Mouse (Mus musculus) right cerebral cortex, postnatal 14 days (tissue): ENCODE results near the gene Parp11.
A peak's percentile ranks its signal among the peaks of the same experiment; 100 is the strongest.
"Not testable (repeated sequence)": the region's sequence is repeated elsewhere in the genome, so short reads cannot be mapped to it uniquely, and the experiment has no call there.

Experiments used
- DNase-seq: peaks from one replicate; pipeline ENCODE4 v3.0.0; 2022

Parp11 gene

DNA sequence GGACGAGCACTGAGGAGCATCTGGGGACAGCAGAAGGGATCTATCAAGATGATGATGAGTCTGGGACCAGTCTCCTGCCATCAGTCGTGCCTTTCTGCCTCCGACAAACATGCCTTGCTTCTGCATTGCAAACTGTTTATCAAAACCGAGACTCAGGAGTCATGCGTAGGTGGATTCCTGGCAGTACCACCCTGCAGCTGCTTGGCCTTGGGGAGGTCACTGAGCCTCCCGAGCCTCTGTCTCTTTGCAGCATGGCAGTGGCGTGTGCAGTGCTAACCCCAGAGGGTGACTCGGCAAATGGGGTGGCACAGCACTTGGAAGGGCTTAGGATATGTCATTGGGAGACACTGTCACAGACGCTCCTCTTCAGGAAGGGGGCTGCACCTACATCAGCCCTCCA is 53.5 kb downstream of the Parp11 start:
- DNase-seq: no peak

- no peak for DNase-seq
These were observed 54.2 kb downstream of the Parp11 start for GRCm38 (mm10) chr6:127500806-127501205.

DNA sequence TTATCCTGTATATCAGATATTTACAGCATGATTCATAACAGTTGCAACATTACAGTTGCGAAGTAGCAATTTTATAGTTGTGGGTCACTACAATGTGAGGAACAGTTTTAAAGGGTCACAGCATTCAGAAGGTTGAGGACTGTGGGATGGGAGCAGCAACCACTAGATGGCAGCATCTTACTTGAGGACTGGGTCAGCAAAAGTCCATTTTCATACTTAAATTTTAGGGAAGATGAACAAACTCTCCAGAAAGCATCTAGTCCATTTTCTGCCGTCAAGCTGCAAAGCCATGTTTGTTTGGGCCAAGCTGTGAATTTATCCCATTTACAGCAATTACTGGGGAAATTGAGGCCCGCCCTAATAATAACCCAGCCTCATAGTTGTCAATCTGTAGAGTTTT is 55.9 kb downstream of the Parp11 start:
- DNase-seq: peak; percentile 62

DNA sequence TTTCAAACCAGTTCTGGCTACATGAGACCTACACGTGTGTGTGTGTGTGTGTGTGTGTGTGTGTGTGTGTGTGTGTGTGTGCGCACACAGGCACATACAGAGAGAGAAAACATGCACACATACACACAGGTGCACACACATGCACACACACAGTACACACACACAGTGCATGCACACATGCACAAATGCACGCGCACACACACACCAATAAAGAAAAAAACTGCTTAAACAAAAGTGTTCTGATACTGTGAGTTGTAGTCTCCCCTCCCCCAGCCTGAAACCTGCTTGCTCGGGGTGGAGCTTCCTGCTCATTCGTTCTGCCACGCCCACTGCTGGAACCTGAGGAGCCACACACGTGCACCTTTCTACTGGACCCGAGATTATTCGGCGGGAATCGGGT is 67.1 kb downstream of the Parp11 start:
- DNase-seq: not testable (repeated sequence)

- DNase-seq: no peak
These were observed 74.5 kb downstream of the Parp11 start for GRCm38 (mm10) chr6:127521176-127521575.

GRCm38 (mm10) chr6:127522326-127522725 is 75.7 kb downstream of the Parp11 start:
- DNase-seq: no peak

DNA sequence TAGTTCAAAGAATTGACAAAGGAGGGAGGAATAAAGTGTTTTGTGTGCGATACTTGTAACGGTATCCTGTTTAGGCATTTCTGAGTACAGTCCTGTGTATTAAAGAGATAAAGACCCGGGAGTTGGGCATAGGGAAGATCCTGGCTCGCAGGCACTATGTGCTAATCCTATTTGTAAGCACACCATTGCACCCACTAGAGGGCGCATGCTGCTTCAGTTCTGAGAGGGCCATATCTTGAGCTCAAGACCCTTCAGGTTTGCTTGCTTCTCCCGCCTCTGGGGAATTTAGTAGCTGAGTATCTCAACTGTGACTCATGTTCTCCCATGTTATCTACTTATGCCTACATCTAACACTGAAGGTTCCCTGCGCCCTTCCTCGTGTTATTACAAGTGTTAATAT is 77.8 kb downstream of the Parp11 start:
- peak; percentile 79 for DNase-seq

DNA sequence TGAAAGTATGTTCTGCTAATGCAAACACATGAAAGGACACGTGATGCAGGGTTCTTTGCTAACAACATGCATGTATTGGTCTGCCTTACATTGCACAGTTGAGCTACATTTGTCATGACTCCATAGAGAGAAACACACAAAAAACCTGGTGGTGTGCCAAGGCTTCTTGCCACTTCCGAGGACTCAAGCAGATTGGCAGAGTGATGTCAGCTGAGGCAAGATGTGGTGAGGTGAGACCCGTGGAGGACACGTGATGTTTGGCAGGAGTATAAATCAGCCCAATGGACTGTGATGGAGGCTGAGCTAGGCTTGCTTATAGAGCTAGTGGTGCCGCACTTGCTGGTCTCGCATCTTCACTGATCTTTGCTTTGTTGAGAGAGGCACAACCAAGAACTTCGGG is 82.0 kb downstream of the Parp11 start:
- DNase-seq: no peak

- peak; percentile 56 for DNase-seq
These were observed 82.8 kb downstream of the Parp11 start for GRCm38 (mm10) chr6:127529451-127529850.

DNA sequence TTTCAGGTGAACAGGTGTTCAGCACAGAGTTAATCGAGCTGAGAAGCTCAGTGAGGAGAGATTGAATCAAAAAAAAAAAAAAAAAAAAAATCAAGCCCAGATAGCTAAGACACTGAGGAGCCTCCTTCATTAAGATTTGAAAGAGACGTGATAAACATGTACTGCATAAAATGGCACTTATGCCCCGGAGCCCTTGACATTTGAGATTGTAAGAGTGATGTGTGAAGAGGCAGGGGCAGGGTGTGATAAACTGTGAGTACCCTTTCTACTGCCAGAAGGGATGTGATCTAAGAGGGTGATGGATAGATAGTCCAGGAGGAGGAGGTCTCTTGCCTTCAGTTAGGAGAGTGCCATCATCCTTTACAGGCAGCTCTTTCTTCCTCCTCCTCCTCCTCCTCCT is 83.6 kb downstream of the Parp11 start:
- DNase-seq: no peak

DNA sequence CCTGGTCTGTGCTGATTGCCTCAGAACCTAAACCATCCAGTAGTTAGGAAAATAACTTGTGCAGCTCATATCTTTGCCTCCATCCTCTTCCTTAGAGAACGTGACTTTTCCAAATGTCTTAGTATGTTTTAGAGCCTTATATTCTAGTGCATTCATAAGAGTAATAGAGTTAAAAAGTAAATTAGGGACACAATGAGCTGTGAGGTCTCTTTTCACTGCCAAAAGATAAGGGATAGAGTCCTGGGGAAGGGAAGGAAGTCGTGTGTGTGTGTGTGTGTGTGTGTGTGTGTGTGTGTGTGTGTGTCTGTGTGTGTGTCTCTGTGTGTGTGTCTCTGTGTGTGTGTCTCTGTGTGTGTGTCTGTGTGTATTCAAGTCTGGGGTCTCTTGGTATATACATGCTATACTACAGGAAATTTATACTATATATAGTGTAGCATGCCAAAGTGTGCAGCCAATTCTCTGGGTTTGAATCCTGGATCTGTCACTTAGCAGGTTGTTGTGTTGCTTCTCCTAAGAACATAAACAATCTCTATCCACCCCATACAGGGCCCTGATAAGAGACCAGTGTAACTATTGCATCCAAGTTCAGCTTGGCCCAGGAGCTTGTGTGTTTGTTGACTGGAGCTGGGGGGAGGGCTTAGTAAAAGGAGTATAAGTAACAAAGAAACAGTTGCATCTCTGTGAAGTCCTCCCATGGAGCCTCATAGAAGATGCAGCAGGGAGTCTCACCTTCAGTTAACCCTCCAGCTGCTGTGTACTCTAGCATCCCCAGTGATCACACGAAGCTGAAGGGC is 85.0 kb downstream of the Parp11 start:
- DNase-seq: no peak

- DNase-seq: no peak
These were observed 85.7 kb downstream of the Parp11 start for GRCm38 (mm10) chr6:127532304-127532703.

DNA sequence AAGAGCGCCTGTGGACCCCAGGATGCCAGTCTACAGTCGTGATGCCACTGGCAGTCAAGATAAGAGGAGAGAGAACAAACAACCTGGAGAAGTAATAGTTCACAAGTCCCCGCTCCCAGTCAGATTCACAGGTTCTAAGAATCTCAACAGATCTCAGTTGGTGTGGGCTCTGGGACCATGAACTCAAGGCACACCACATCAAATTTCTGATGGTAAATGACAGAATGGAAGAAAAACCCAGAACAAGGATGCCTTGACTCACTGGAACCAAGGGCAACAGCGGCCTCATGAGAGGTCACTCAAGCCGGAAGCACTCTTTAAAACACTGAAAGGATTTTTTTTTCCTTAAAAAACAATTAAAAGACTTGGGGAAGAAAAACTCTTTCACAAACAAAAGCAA is 87.1 kb downstream of the Parp11 start:
- no peak for DNase-seq

GRCm38 (mm10) chr6:127537035-127537434 is 90.4 kb downstream of the Parp11 start:
- no peak for DNase-seq

DNA sequence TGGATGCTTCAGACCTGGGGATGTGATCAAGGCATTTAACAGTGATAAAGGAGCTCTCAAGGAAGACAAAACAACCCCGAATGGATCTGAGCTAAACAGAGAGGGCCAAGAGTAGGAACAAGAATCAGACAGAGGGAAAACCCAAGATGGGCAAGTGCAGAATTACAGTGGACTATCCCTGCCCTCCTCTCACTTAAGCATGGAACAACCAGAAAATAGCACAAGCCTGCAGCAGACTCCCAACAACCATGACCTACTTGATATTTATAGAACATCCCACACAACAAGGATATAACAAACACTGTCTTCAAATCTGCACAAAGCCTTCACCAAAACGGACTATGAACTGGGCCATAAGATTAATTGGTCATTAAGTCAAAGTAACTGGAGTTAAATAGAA is 91.5 kb downstream of the Parp11 start:
- DNase-seq: no peak

DNA sequence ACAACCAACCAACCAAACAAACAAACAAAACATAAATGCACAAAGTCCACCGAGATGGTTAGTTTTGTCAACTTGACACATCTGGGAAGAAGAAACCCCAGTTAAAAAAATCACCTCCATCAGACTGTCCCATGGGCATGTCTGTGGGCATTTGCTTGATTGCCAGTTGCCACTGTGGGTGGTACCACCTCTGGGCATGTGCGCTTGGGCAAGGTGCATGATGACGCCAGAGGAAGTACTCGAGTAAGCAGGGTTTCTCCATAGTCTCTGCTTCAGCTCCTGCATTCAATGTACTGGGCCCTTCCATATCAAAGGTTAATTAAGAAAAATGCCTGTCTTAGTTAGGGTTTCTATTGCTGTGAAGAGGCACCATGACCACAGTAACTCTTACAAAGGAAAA is 92.6 kb downstream of the Parp11 start:
- no peak for DNase-seq

DNA sequence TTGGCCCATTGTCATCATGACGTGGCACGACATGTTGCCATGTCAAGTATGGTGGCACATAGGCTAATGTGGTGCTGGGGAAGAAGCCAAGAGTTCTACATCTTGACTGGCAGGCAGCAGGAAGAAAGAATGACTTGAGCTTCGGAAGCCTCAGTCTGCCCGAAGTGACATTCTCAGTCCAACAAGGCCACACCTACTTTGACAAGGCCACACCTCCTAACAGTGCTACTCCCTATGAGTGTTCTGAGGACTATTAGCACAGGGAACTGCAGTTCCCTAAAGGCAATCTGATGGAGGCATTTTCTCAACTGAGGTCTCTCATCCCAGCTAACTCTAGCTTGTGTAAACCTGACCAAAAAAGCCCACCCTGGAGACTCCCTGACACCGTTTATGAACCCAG is 93.0 kb downstream of the Parp11 start:
- no peak for DNase-seq

DNA sequence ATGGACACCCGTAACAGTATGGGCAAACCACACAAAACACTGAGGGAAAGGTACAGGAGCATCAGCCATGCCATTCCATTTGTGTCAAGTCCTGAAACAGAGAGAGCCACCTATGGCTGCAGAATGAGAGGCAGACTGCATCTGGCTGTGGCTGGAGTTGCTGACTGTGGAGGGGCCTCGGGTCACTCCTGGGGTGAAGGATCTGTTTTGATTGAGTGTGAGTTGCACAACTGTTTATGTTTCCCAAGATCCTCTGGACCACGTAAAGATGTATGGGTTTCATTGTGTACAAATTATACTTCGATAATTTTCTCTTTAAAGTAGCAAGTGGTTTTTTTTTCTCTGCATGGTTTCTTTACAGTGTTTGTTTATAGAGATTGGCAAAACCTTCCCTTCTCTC is 93.9 kb downstream of the Parp11 start:
- no peak for DNase-seq

- DNase-seq: peak; percentile 43
These were observed 95.2 kb downstream of the Parp11 start for GRCm38 (mm10) chr6:127541617-127542374.
